Mouse (Mus musculus) testis, adult 2 months (tissue): ENCODE results near the gene Olfr212.

Experiments
- CTCF ChIP-seq: fragments of 200-500 bp; IDR thresholded peaks from 2 replicates; pipeline ENCODE4 v1.5.1; 2012; ENCODE audit warnings: low read depth, mild to moderate bottlenecking, inconsistent platforms, low read length, moderate library complexity; ENCODE audit not compliant: control insufficient read depth, insufficient read depth, insufficient replicate concordance
- POLR2A ChIP-seq: fragments of 200-500 bp; IDR thresholded peaks from 2 replicates; pipeline ENCODE4 v1.6.1; 2012; ENCODE audit warnings: low read depth, mild to moderate bottlenecking, inconsistent platforms, low read length, moderate library complexity; ENCODE audit not compliant: control insufficient read depth

DNA sequence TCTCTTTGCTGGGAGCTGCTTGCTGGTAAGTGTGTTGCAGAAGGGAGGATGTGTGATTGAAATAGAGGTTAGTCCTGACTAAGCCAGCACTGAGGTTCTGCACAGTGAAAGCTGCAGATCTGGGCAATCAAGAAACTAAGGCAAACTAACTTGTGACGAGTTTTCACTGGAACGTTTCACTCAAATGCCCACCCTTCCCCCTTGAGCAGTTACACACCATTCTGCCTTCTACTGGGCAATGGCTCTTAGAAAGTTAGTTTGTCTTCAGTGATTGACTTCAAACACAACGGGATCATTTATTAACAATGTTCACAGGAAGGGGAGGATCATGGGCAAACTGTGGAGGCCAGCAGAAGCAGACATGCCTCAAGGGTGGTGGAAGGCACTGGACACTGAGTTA lies 48.6 kb downstream of the Olfr212 start:
- TF ChIP-seq CTCF: no peak
- TF ChIP-seq POLR2A: no peak
